Mouse (Mus musculus) kidney, adult 8-10 months (tissue): ENCODE measurements around the gene Haao.
A peak's percentile ranks its signal among the peaks of the same experiment; 100 is the strongest.

ENCODE experiments used
- DNase-seq, 2 experiments: peaks; one replicate each; pipeline ENCODE4 v3.0.0; 2022

The Haao gene

GRCm38 (mm10) chr17:83847815-83848214, at the start of gene Haao:
TSS of gene Haao (minus strand) at chr17:83847963.
- no peak for DNase-seq

GRCm38 (mm10) chr17:83897361-83897799, 49.6 kb upstream of the Haao start:
- DNase-seq = no peak

DNA sequence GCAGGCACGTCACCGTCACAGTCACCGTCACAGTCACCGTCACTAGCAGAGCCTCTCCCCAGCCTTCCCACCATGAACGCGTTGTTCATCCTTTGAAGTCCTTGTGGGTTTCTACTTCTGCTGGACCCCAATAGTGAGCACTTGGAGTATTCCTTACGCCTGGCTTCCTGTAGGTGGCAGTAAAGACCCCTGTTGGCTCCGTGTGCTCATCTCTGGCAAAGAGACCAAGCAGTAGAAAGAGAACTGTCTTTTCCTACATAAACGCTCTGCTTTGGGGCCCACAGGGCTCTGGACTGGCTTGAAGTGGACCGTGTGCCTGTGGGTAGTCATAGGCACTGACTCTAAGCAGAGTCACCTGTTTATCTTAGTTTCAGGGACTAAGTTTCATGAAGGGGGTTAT, 49.0 kb upstream of the Haao start:
- no peak for DNase-seq

- no peak for DNase-seq
Observed at GRCm38 (mm10) chr17:83895321-83895770, 47.6 kb upstream of the Haao start.

DNA sequence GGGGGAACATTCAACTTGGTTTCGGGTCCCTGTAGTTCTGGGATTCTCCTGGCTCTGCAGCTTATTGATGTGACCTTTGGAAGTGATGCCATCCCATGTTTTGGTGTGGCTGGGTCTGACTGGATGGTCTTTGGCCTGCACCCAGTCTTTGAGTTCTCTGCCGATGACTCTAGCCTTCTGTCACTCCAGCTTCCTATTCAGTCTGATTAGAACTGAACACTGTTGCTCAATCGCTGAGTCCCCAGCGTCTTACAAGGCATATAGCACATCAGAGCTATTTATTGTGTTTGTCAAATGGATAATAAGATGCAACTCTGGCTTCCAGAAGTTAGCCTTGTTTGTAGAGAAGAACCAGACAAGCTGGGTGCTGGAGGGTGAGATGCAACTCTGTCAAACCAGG, 45.4 kb upstream of the Haao start:
- no peak for DNase-seq

- no peak for DNase-seq
Observed at GRCm38 (mm10) chr17:83891864-83892263, 44.1 kb upstream of the Haao start.

DNA sequence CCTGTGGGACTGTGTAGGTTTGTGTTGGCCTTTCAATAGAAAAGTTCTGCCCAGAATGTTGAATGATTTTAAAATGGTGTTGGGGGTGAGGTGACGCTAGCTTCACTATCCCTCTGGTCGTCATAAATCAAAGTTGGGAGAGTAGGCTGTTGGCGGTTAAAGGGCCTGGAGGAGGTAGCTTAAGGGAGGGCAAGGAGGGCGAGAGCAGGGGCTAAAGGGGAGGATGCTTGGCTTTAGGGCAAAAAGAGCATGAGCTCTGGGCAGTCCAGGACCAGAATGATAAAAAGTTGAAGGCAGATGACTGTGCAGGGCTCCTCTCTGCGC, 42.6 kb upstream of the Haao start:
- DNase-seq = no peak

GRCm38 (mm10) chr17:83889691-83890372, 42.1 kb upstream of the Haao start:
- DNase-seq = no peak

GRCm38 (mm10) chr17:83889329-83889690, 41.5 kb upstream of the Haao start:
- DNase-seq = no peak

GRCm38 (mm10) chr17:83887241-83887640, 39.5 kb upstream of the Haao start:
- DNase-seq = no peak

- DNase-seq = no peak
Observed at GRCm38 (mm10) chr17:83886395-83886794, 38.6 kb upstream of the Haao start.

DNA sequence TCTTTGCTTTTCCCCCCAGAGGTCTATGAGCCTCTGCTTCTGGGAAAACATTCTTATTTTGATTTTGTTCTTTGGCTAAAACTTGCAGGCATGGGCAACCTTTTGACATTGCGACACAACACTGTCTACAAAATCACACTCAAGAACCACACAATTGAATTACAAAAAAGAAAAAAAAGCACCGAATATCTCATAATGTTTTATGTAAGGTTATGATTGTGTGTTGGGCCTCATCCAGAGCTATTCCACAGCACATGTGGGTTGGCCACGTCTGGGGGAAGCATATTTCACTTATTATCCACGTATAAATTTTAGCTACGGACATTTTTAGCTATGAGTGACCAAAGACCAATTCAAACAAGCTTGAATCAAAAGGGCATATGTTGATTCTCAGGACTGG, 38.0 kb upstream of the Haao start:
- no peak for DNase-seq

GRCm38 (mm10) chr17:83885021-83885582, 37.3 kb upstream of the Haao start:
- DNase-seq = no peak

DNA sequence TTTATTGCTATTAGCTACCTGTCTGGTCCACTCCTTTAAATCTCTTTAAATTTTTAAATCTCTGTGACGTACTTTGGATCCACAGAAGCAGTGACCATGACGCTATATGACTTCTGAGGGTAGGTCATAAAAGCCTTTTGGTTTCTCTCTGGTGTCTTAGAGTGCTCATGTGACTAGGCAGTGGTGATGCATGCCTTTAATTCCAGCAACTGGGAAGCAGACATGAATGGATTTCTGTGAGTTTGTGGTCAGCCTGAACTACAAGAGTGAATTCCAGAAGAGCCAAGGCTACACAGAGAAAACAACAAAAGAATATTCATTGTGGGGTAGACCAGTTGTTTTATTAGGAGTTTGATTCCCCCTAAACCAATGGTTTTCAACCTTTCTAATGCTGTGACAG, 35.0 kb upstream of the Haao start:
- DNase-seq = no peak

- DNase-seq = no peak
Observed at GRCm38 (mm10) chr17:83881071-83881470, 33.3 kb upstream of the Haao start.

DNA sequence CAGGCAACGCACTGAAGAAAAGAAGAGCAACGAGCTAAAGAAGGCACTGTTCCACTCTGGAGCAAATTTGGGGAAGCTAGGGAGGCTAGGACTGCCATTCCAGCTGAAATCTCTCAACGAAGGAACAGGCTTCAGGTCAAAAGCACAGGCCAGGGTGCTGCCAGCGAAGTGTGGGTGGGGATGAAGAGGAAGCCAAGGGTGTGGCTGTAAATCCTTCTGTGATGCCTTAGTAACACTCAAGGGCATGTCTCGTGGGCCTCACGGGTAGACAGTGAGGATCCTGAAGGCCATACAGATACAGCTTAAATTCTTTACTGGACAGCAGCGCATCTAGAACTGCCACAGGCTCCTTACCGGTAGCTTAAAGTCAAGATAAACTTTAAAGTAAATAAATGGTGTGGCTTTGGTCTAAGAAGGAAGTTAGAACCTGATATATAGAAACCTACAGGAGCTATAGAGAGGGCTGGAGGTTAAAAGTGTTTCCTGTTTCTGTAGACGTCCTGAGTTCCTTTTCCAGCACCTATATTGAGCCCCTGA, 32.5 kb upstream of the Haao start:
- DNase-seq = no peak

GRCm38 (mm10) chr17:83879631-83880030, 31.9 kb upstream of the Haao start:
- no peak for DNase-seq

DNA sequence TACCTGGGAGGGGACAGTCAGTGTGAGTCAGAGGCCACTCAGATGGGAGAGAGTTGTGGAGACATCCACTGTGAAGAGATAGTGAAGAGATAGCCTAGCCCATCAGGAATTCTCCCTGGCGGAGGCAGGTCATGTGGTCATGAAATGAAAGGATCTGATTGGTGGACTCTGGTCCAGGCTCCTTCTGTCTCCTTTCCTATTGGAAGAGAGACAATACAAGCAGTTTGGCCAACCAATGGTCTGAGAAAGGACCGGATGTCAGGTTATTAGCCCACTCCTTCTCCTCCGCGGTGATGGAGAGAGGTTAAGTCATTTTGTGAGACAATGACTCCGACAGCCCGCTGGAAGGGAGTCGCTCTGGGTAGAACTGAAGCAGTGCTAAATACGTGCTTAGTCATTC, 26.8 kb upstream of the Haao start:
- no peak for DNase-seq

- DNase-seq = peak; percentile 21 to 52
Observed at GRCm38 (mm10) chr17:83873363-83874141, 25.8 kb upstream of the Haao start.

DNA sequence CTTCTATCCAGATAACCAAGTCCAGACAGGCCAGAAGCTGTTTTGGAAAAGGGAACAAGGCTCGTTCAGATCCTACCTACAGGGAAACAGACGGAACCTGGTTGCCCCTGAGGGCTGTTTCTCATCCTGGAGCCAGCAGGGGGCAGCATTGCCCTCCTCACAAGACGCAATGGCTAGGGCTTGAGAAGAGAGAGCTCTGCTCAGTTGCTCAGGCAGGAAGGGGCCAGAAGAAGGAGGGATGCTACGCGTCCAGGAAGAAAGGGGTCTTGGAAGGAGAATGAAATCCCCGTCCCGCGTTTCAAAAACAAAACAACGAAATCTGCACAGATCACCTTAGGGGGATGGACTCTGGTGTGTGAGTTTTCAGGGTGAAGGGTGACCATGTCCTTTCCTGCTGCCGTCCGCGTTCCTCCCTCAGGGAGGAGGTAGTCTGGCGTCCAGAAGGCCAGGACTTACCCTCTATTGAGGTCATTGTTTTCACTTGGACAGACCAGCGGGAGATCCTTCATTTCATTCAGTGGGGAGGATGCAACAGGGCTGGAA, 25.1 kb upstream of the Haao start:
- peak; percentile 62 to 83 for DNase-seq

DNA sequence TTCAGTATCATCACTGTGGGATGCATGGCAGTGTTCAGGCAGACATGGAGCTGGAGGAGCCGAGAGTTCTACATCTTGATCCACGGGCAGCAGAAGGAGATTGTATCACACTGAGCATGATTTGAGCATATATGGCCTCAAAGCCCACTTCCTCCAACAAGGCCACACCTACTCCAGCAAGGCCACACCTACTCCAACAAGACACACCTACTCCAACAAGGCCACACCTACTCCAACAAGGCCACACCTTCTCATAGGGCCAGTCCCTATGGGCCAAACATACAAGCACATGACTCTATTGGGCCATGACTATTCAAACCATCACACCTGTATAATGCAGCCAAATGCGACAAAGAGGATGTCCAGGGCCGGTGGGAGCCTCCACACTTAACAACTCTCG, 23.6 kb upstream of the Haao start:
- no peak for DNase-seq

DNA sequence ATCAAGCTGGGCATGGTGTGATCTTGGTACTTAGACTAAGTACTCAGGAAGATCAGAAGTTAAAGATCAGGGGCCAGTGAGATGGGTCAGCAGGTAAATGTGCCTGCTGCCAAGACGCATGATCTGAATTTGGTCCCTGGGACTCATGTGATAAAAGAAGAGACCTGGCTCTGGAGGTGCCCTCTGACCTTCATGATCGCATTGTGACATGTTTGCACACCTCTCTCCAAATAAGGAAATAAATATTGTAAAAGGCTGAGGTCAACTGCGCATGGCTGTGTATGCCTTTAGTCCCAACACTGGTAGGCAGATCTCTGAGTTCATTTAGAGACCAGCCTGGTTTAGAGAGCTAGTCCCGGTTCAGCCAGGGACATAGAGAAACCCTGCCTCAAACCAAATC, 22.6 kb upstream of the Haao start:
- DNase-seq = no peak

- no peak for DNase-seq
Observed at GRCm38 (mm10) chr17:83866582-83866981, 18.8 kb upstream of the Haao start.

GRCm38 (mm10) chr17:83865366-83865765, 17.6 kb upstream of the Haao start:
- DNase-seq = no peak
